Mouse (Mus musculus) megakaryocyte progenitor cell, adult 5-6 weeks (primary cell): ENCODE measurements at regions not wholly inside any gene's neighbourhood (a gene's known extent, or its start where the extent isn't known, plus 50 kb on each side); places are given as distances from the start of the nearest gene placed in this dataset.
"Not testable (repeated sequence)": the region's sequence is repeated elsewhere in the genome, so short reads cannot be mapped to it uniquely, and the experiment has no call there.

Source experiments
- ATAC-seq: replicated peaks from 2 replicates; pipeline ENCODE4 v1.8.0; 2016; ENCODE audit warnings: mild to moderate bottlenecking, moderate TSS enrichment, inconsistent platforms; ENCODE audit not compliant: poor library complexity

GRCm38 (mm10) chr16:29742497-29743230 lies 163.5 kb downstream of the Opa1 start:
- no peak for ATAC-seq

GRCm38 (mm10) chr16:29745486-29745885 lies 166.4 kb downstream of the Opa1 start:
- ATAC-seq, result no peak

GRCm38 (mm10) chr16:29746245-29746644 lies 167.1 kb downstream of the Opa1 start:
- no peak for ATAC-seq

GRCm38 (mm10) chr16:29749167-29749566 lies 170.0 kb downstream of the Opa1 start:
- ATAC-seq, result no peak

GRCm38 (mm10) chr16:29754579-29755199 lies 175.6 kb downstream of the Opa1 start:
- no peak for ATAC-seq

- ATAC-seq, result no peak
Observed at GRCm38 (mm10) chr16:29758246-29758645, 179.1 kb downstream of the Opa1 start.

- no peak for ATAC-seq
Observed at GRCm38 (mm10) chr16:29759416-29759815, 180.3 kb downstream of the Opa1 start.

- ATAC-seq, result no peak
Observed at GRCm38 (mm10) chr16:29760627-29761026, 181.5 kb downstream of the Opa1 start.

- no peak for ATAC-seq
Observed at GRCm38 (mm10) chr16:29761779-29762277, 182.7 kb downstream of the Opa1 start.

- ATAC-seq, result no peak
Observed at GRCm38 (mm10) chr16:29764376-29764775, 185.2 kb downstream of the Opa1 start.

- not testable (repeated sequence) for ATAC-seq
Observed at GRCm38 (mm10) chr16:29765801-29766200, 186.7 kb downstream of the Opa1 start.

- no peak for ATAC-seq
Observed at GRCm38 (mm10) chr16:29771320-29771719, 192.2 kb downstream of the Opa1 start.

- ATAC-seq, result no peak
Observed at GRCm38 (mm10) chr16:29771728-29772608, 192.8 kb downstream of the Opa1 start.

- ATAC-seq, result peak; percentile 86
Observed at GRCm38 (mm10) chr16:29772609-29772988, 193.5 kb downstream of the Opa1 start.

- ATAC-seq, result no peak
Observed at GRCm38 (mm10) chr16:29773056-29773455, 193.9 kb downstream of the Opa1 start.

GRCm38 (mm10) chr16:29774949-29775348 lies 195.8 kb downstream of the Opa1 start:
- ATAC-seq, result no peak

GRCm38 (mm10) chr16:29775879-29776278 lies 196.7 kb downstream of the Opa1 start:
- peak; percentile 65 for ATAC-seq

- ATAC-seq, result peak; percentile 23; the same call in 1 of the 2 replicates
Observed at GRCm38 (mm10) chr16:29782441-29782840, 203.3 kb downstream of the Opa1 start.

GRCm38 (mm10) chr16:29785114-29785513 lies 206.0 kb downstream of the Opa1 start:
- ATAC-seq, result no peak

GRCm38 (mm10) chr16:29786540-29786939 lies 207.4 kb downstream of the Opa1 start:
- no peak for ATAC-seq
